Mouse (Mus musculus): ENCODE data around the gene Cdyl2.

DNA sequence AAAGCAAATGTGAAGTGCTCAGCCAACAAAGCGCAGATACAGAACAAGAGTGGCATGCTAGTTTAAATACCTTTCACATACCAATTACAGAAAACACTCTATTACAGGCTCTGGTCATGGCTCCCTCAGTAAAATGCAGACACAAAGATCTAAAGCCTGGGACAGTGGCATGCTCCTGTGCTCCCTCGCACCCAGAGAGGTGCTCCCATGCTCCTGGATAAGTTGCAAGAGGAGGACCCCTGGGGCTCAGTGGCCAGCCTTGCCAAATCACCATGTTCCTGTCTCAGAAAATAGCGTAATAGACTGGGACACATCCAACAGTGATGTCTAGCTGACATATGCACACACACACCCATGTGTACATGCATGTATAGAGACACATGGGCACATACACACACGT lies 98.4 kb downstream of the Cdyl2 start:
- TF ChIP-seq ZC3H11A (IDR thresholded peaks at IDR 0.05; ENCODE audit: borderline replicate concordance, low read depth, low read length): no peak
- TF ChIP-seq MAFK (IDR thresholded peaks at IDR 0.05; ENCODE audit: insufficient read depth, low read depth, low read length): no peak
- TF ChIP-seq ZNF384 (IDR thresholded peaks at IDR 0.05; ENCODE audit: low read depth, low read length): no peak
- no peak for TF ChIP-seq HCFC1 (IDR thresholded peaks at IDR 0.05; ENCODE audit: borderline replicate concordance, insufficient read depth, low read length)
- no peak for TF ChIP-seq CHD2 (IDR thresholded peaks at IDR 0.05; ENCODE audit: low read depth, low read length)
